25 mouse cellular contexts compared by ENCODE assay signal in genomic region chr1:171991883-171992282, GRCm38 (mm10).
"Had no signal": no experiment of that assay in that cellular context is flagged by ENCODE, and none has a peak within 500 bp of the region (broad histone marks: within the 10 kb centered on the region; RNA-seq: fewer than 3 reads in every experiment).

No protein-coding gene starts in this region.

- H3K4me2 ChIP-seq: heart, embryonic 12.5 days; hindbrain, embryonic 12.5 days; hindbrain, embryonic 14.5 days; limb, embryonic 12.5 days; liver, embryonic 11.5 days; liver, embryonic 13.5 days; liver, embryonic 15.5 days had no signal

- H3K9ac ChIP-seq: heart, embryonic 12.5 days; hindbrain, embryonic 12.5 days; hindbrain, embryonic 14.5 days; limb, embryonic 12.5 days; liver, embryonic 13.5 days; liver, embryonic 15.5 days had no signal

- H3K9me3 ChIP-seq: heart, embryonic 10.5 days; limb, embryonic 10.5 days; liver, embryonic 13.5 days; liver, embryonic 15.5 days had no signal

- H3K27me3 ChIP-seq: heart, embryonic 12.5 days; hindbrain, embryonic 12.5 days; limb, embryonic 12.5 days; liver, embryonic 13.5 days; liver, embryonic 15.5 days had no signal

- H3K4me1 ChIP-seq: hindbrain, embryonic 10.5 days; hindbrain, embryonic 12.5 days; limb, embryonic 10.5 days; limb, embryonic 12.5 days; liver, embryonic 15.5 days had no signal

- H3K36me3 ChIP-seq: heart, embryonic 10.5 days; heart, embryonic 12.5 days; hindbrain, embryonic 10.5 days; hindbrain, embryonic 12.5 days; limb, embryonic 10.5 days; limb, embryonic 12.5 days; liver, embryonic 13.5 days; liver, embryonic 15.5 days had no signal

- H3K4me3 ChIP-seq: gastrocnemius, adult 2 months; heart, embryonic 10.5 days; heart, embryonic 12.5 days; hindbrain, embryonic 10.5 days; hindbrain, embryonic 12.5 days; layer of hippocampus, adult 2 months; left cerebral cortex, adult 2 months; limb, embryonic 10.5 days; limb, embryonic 12.5 days; liver, embryonic 13.5 days; liver, embryonic 15.5 days had no signal

- H3K27ac ChIP-seq: gastrocnemius, adult 2 months; heart, embryonic 10.5 days; hindbrain, embryonic 10.5 days; hindbrain, embryonic 12.5 days; hindbrain, embryonic 14.5 days; layer of hippocampus, adult 2 months; left cerebral cortex, adult 2 months; limb, embryonic 10.5 days; limb, embryonic 12.5 days; liver, embryonic 13.5 days; liver, embryonic 15.5 days had no signal

- DNase-seq: gastrocnemius, adult 2 months; gastrocnemius, postnatal 10 days; gastrocnemius, postnatal 25 days; heart, adult 18-20 months; heart, postnatal 10 days; heart, postnatal 4 days; kidney, adult 8-10 months; kidney, postnatal 14 days; kidney, postnatal 36 days; liver; liver, embryonic 13.5 days had no signal

- ATAC-seq: hindbrain, embryonic 16.5 days; inflammation-experienced regulatory T-cells, adult 6 months; intestine, postnatal 0 days had no signal
